Mouse (Mus musculus): Measurements from ENCODE around the gene Ldlrad1.

Gene Ldlrad1

DNA sequence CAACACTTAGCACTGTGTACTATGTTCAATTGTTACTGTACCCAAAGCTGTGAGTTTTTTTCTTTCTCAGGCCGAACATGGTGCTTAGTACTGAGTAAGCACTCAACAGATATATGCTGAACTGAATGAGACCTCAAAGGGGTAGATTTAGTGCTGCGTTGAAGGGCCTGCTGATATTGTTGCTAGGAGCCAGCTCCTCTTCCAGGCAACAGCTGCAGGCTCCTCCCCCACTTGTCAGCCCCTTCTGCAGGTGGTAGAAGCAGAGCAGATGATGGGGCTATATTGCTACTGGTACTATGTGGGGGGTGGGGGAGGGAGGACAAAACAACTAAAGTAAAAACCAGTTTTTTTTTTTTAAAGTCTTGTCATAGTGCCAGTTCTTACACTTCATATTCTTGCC, 40.5 kb downstream of the Ldlrad1 start:
- in situ Hi-C loops (cut with MboI; ENCODE audit: low pct_unique_long_range_greater_than_20kb in 1 of 2, low sequenced_read_pairs in 2 of 2, unreplicated experiment in 1 of 2) = no loop called here

DNA sequence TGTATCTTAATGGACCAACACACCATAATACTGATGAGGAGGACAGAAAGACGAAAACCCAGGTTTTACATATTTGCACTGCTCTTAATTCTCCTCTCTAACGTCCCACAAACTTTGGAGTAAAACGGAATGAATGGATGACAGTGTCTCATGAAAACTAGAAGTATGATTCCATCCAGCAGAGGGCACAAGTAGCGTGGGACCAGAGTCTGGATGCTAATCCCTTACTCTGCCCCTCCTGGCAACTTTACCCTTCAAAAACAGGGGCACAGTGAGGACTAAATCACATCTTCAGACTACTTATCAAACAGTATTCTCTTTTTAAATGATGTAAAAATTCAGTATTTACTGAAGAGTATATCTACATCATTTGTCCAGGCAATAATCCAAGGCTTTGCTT, 41.5 kb downstream of the Ldlrad1 start:
- in situ Hi-C loops (cut with MboI; ENCODE audit: low pct_unique_long_range_greater_than_20kb in 1 of 2, low sequenced_read_pairs in 2 of 2, unreplicated experiment in 1 of 2) = loop anchor here in 1 of 2 experiments (10.0 kb wide), 1 partner anchor 94 kb away; no protein-coding TSS in a partner anchor

DNA sequence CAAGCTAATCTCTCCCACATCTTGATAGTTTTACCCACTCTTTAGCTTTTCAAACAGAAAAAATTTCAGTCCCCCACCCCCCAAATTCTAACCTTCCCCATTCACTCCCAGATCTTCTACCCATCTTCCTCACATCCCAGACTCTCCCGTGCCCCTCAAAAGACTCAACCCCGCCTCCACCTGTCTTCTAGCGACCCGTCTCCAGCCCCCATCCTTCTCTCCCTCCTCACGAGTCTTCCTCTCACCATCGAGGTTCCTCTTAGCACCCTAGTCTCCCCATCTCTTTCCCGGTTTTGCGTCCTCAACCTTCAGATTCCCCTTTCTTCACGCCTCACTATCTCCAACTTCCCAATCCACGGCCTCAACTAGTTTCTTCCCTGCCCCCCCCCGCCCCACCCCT, 43.5 kb downstream of the Ldlrad1 start:
- in situ Hi-C loops (cut with MboI; ENCODE audit: low pct_unique_long_range_greater_than_20kb in 1 of 2, low sequenced_read_pairs in 2 of 2, unreplicated experiment in 1 of 2) = loop anchor here in 1 of 2 experiments (10.0 kb wide), 1 partner anchor 92 kb away; no protein-coding TSS in a partner anchor

DNA sequence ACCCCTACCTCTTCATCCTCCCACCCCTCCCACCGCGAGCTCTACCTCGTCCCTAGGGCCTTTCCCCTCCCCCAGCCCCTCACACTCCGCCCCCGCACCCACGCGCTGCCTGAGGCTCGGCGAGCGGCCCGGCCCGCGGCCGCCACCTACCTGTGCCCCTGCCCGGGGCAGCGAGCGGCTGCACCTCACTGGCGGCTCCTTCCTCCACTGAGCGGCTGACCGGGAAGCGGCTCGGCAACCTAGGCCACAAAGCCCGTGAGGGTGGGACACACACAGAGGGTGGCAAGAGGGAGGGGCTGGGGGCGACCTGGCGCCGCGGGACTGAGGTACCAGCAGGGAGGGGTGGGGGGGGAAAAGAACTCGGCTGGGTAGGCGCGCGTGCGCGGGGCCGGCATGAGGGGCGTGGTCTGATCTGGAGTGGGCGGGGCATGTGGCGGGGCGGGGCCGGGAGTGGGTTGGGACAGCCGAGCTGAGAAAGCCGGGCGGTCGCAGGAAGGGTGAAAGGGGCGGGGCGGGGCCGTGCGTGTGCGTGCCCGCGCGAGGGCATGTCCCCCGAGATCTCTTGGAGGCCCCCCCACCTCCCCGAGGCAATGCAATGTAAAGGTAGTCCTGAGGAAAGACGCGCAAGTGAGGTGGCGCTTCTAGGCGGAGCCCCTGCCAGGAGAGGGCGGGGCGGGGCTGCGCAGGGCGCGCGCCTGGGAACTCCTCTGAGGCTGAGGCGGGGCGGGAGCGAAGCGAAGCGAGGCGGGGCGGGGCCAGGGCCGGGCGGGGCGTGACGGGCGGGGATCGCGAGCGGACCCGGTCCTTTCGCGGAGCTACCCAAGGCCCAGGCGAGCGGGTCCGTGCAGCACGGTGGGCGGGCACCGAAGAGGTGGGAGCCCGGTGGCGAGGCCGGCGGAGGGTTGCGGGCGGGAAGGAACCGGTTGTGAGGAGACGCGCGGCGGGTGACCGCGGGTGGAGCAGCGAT, 44.4 kb downstream of the Ldlrad1 start, which contains the start of the genes Lrrc42 and Hspb11:
Gene Lrrc42, minus strand, starts transcription at position 408 of the 967 bp plus-strand sequence.
Gene Hspb11, plus strand, starts transcription at position 469 of the 967 bp plus-strand sequence.
- in situ Hi-C loops (cut with MboI; ENCODE audit: low pct_unique_long_range_greater_than_20kb in 1 of 2, low sequenced_read_pairs in 2 of 2, unreplicated experiment in 1 of 2) = loop anchor here in 1 of 2 experiments (10.0 kb wide), 1 partner anchor 91 kb away; no protein-coding TSS in a partner anchor

DNA sequence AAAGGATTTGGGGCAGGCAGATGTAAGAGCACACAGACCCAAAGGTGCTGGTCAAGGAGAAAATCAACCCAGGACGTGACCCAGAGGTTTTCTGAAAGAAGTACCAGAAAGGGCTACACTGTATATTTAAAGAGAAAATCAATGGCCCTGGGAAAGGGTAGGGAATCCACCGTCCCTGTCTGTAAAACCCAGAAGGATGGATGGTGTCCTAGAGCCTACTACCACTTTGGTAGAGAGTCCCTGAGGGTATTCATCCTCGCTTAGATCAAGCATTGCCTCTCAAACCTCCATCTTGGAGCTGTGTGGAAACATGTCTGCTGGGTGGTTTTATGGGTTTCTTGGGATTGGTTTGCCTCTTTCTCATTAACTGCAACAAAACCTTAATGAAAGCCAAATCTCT, 45.4 kb downstream of the Ldlrad1 start:
- in situ Hi-C loops (cut with MboI; ENCODE audit: low pct_unique_long_range_greater_than_20kb in 1 of 2, low sequenced_read_pairs in 2 of 2, unreplicated experiment in 1 of 2) = loop anchor here in 1 of 2 experiments (10.0 kb wide), 1 partner anchor 90 kb away; no protein-coding TSS in a partner anchor

DNA sequence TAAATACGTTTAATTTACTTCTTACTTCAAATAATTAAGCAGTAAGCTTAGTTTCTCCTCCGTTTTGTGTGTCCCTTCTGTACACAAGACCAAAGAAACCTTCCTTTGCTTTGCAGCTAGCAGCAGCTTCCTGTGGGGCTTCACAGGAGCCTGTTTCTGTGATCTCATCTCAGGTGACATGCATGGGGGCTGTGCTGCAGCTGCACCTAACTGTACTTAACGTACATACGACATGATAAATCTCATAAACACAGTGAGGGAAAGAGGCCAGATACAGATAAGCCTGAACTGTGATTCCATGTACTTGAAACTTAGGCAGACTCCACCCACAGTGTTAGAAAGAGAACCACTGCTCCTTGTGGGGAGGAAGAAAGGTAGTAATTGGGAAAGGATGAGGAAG, 51.0 kb downstream of the Ldlrad1 start:
- in situ Hi-C loops (cut with MboI; ENCODE audit: low pct_unique_long_range_greater_than_20kb in 1 of 2, low sequenced_read_pairs in 2 of 2, unreplicated experiment in 1 of 2) = no loop called here
